Mouse (Mus musculus): ENCODE results near the gene Abcc6. TPM values are rescaled to one million over a fixed set of nuclear protein-coding genes. Genes with fewer than 3 reads are reported as not detected.

Gene Abcc6
- polyA plus RNA-seq, 1 experiment from 2014 or later = 6.1 TPM

- Histone ChIP-seq H3K4me3 (ENCODE audit: low read length) (no peak overlapping the region), H3K27me3 (replicated peaks; ENCODE audit: control insufficient read depth, insufficient read depth, low read length) (no peaks in the 10 kb centered on the region), H3K27ac (ENCODE audit: low read length) (no peak overlapping the region), H3K9ac (ENCODE audit: low read depth, low read length) (no peak overlapping the region), H3K9me3 (ENCODE audit: control insufficient read depth, low read length) (no peaks in the 10 kb centered on the region), H3K36me3 (ENCODE audit: control insufficient read depth, insufficient read depth, low read length) (no peaks in the 10 kb centered on the region), H3K4me2 (ENCODE audit: low read depth, low read length) (no peak overlapping the region), H3K4me1 (ENCODE audit: control insufficient read depth, insufficient read depth, low read length) (peaks cover 13% of the 10 kb centered on the region)
- peak; percentile 61; the same call in 1 of the 2 replicates for ATAC-seq
- 14% methylated on average over 5 of the region's 5 CpGs for WGBS
These were observed 20.5 kb downstream of the Abcc6 start for GRCm38 (mm10) chr7:46009578-46009977.

- Histone ChIP-seq H3K36me3 (ENCODE audit: control insufficient read depth, insufficient read depth, low read length) (no peaks in the 10 kb centered on the region), H3K9ac (ENCODE audit: low read depth, low read length) (no peak overlapping the region), H3K4me3 (ENCODE audit: low read length) (no peak overlapping the region), H3K27ac (ENCODE audit: low read length) (no peak overlapping the region), H3K4me2 (ENCODE audit: low read depth, low read length) (no peak overlapping the region), H3K4me1 (ENCODE audit: control insufficient read depth, insufficient read depth, low read length) (no peaks in the 10 kb centered on the region), H3K9me3 (ENCODE audit: control insufficient read depth, low read length) (no peaks in the 10 kb centered on the region), H3K27me3 (replicated peaks; ENCODE audit: control insufficient read depth, insufficient read depth, low read length) (no peaks in the 10 kb centered on the region)
- 0 out of 2 replicates have a peak, but pooled peaks have one; percentile 26 for ATAC-seq
- WGBS = 58% methylated on average over 4 of the region's 4 CpGs
These were observed 27.4 kb downstream of the Abcc6 start for GRCm38 (mm10) chr7:46002748-46003147.

GRCm38 (mm10) chr7:46000577-46000976 lies 29.5 kb downstream of the Abcc6 start:
- H3K27me3 ChIP-seq (replicated peaks; ENCODE audit: control insufficient read depth, insufficient read depth, low read length) = no peaks in the 10 kb centered on the region
- 91% methylated on average over 4 of the region's 4 CpGs for WGBS
- no peak for ATAC-seq

GRCm38 (mm10) chr7:45992470-45992869 lies 37.6 kb downstream of the Abcc6 start:
- Histone ChIP-seq H3K9me3 (ENCODE audit: control insufficient read depth, low read length) (no peaks in the 10 kb centered on the region), H3K9ac (ENCODE audit: low read depth, low read length) (no peak overlapping the region), H3K4me1 (ENCODE audit: control insufficient read depth, insufficient read depth, low read length) (no peaks in the 10 kb centered on the region), H3K27ac (ENCODE audit: low read length) (no peak overlapping the region), H3K4me3 (ENCODE audit: low read length) (no peak overlapping the region), H3K36me3 (ENCODE audit: control insufficient read depth, insufficient read depth, low read length) (no peaks in the 10 kb centered on the region), H3K27me3 (replicated peaks; ENCODE audit: control insufficient read depth, insufficient read depth, low read length) (no peaks in the 10 kb centered on the region), H3K4me2 (ENCODE audit: low read depth, low read length) (no peak overlapping the region)
- no peak for ATAC-seq
- 79% methylated on average over 8 of the region's 8 CpGs for WGBS

More at GRCm38 (mm10) chr7:46000577-46000976, 29.5 kb downstream of the Abcc6 start:
- Histone ChIP-seq H3K36me3 (ENCODE audit: control insufficient read depth, insufficient read depth, low read length) (no peaks in the 10 kb centered on the region), H3K27ac (ENCODE audit: low read length) (no peak overlapping the region), H3K9me3 (ENCODE audit: control insufficient read depth, low read length) (no peaks in the 10 kb centered on the region), H3K9ac (ENCODE audit: low read depth, low read length) (no peak overlapping the region), H3K4me2 (ENCODE audit: low read depth, low read length) (no peak overlapping the region), H3K4me3 (ENCODE audit: low read length) (no peak overlapping the region), H3K4me1 (ENCODE audit: control insufficient read depth, insufficient read depth, low read length) (no peaks in the 10 kb centered on the region)

- ATAC-seq = peak; percentile 64
- Histone ChIP-seq H3K4me3 (ENCODE audit: low read length) (no peak overlapping the region), H3K27me3 (replicated peaks; ENCODE audit: control insufficient read depth, insufficient read depth, low read length) (no peaks in the 10 kb centered on the region), H3K4me1 (ENCODE audit: control insufficient read depth, insufficient read depth, low read length) (no peaks in the 10 kb centered on the region), H3K36me3 (ENCODE audit: control insufficient read depth, insufficient read depth, low read length) (no peaks in the 10 kb centered on the region), H3K9me3 (ENCODE audit: control insufficient read depth, low read length) (no peaks in the 10 kb centered on the region), H3K9ac (ENCODE audit: low read depth, low read length) (no peak overlapping the region), H3K27ac (ENCODE audit: low read length) (no peak overlapping the region), H3K4me2 (ENCODE audit: low read depth, low read length) (no peak overlapping the region)
- WGBS = 87% methylated on average over 1 of the region's 1 CpGs
These were observed 41.8 kb downstream of the Abcc6 start for GRCm38 (mm10) chr7:45988344-45988743.

- 79% methylated on average over 5 of the region's 6 CpGs for WGBS
- no peak overlapping the region for H3K4me2 ChIP-seq (ENCODE audit: low read depth, low read length)
- H3K4me3 ChIP-seq (ENCODE audit: low read length) = no peak overlapping the region
- no peaks in the 10 kb centered on the region for H3K36me3 ChIP-seq (ENCODE audit: control insufficient read depth, insufficient read depth, low read length)
- H3K9me3 ChIP-seq (ENCODE audit: control insufficient read depth, low read length) = no peaks in the 10 kb centered on the region
- H3K27ac ChIP-seq (ENCODE audit: low read length) = no peak overlapping the region
- H3K4me1 ChIP-seq (ENCODE audit: control insufficient read depth, insufficient read depth, low read length) = no peaks in the 10 kb centered on the region
- no peak overlapping the region for H3K9ac ChIP-seq (ENCODE audit: low read depth, low read length)
- H3K27me3 ChIP-seq (replicated peaks; ENCODE audit: control insufficient read depth, insufficient read depth, low read length) = no peaks in the 10 kb centered on the region
- ATAC-seq = no peak
These were observed 43.2 kb downstream of the Abcc6 start for GRCm38 (mm10) chr7:45986893-45987292.

GRCm38 (mm10) chr7:45981612-45982011 lies 48.5 kb downstream of the Abcc6 start:
- Histone ChIP-seq H3K27me3 (replicated peaks; ENCODE audit: control insufficient read depth, insufficient read depth, low read length) (no peaks in the 10 kb centered on the region), H3K4me2 (ENCODE audit: low read depth, low read length) (no peak overlapping the region), H3K9ac (ENCODE audit: low read depth, low read length) (no peak overlapping the region), H3K36me3 (ENCODE audit: control insufficient read depth, insufficient read depth, low read length) (no peaks in the 10 kb centered on the region), H3K9me3 (ENCODE audit: control insufficient read depth, low read length) (no peaks in the 10 kb centered on the region), H3K4me1 (ENCODE audit: control insufficient read depth, insufficient read depth, low read length) (no peaks in the 10 kb centered on the region), H3K27ac (ENCODE audit: low read length) (no peak overlapping the region), H3K4me3 (ENCODE audit: low read length) (no peak overlapping the region)
- ATAC-seq = no peak
- WGBS = 75% methylated on average over 5 of the region's 5 CpGs

GRCm38 (mm10) chr7:45974512-45974911 lies 55.6 kb downstream of the Abcc6 start:
- no peaks in the 10 kb centered on the region for H3K9me3 ChIP-seq (ENCODE audit: control insufficient read depth, low read length)
- 64% methylated on average over 6 of the region's 6 CpGs for WGBS
- ATAC-seq = 0 out of 2 replicates have a peak, but pooled peaks have one; percentile 33

GRCm38 (mm10) chr7:45974103-45974502 lies 56.0 kb downstream of the Abcc6 start:
- Histone ChIP-seq H3K9me3 (ENCODE audit: control insufficient read depth, low read length) (no peaks in the 10 kb centered on the region), H3K4me3 (ENCODE audit: low read length) (no peak overlapping the region), H3K4me2 (ENCODE audit: low read depth, low read length) (no peak overlapping the region), H3K9ac (ENCODE audit: low read depth, low read length) (no peak overlapping the region), H3K4me1 (ENCODE audit: control insufficient read depth, insufficient read depth, low read length) (no peaks in the 10 kb centered on the region), H3K36me3 (ENCODE audit: control insufficient read depth, insufficient read depth, low read length) (no peaks in the 10 kb centered on the region), H3K27me3 (replicated peaks; ENCODE audit: control insufficient read depth, insufficient read depth, low read length) (no peaks in the 10 kb centered on the region), H3K27ac (ENCODE audit: low read length) (no peak overlapping the region)
- ATAC-seq = peak; percentile 38; the same call in 1 of the 2 replicates
- WGBS = 42% methylated on average over 6 of the region's 6 CpGs

More at GRCm38 (mm10) chr7:45974512-45974911, 55.6 kb downstream of the Abcc6 start:
- H3K9ac ChIP-seq (ENCODE audit: low read depth, low read length) = no peak overlapping the region
- H3K27ac ChIP-seq (ENCODE audit: low read length) = no peak overlapping the region
- no peaks in the 10 kb centered on the region for H3K36me3 ChIP-seq (ENCODE audit: control insufficient read depth, insufficient read depth, low read length)
- H3K4me1 ChIP-seq (ENCODE audit: control insufficient read depth, insufficient read depth, low read length) = no peaks in the 10 kb centered on the region
- H3K4me3 ChIP-seq (ENCODE audit: low read length) = no peak overlapping the region
- H3K27me3 ChIP-seq (replicated peaks; ENCODE audit: control insufficient read depth, insufficient read depth, low read length) = no peaks in the 10 kb centered on the region
- H3K4me2 ChIP-seq (ENCODE audit: low read depth, low read length) = no peak overlapping the region

GRCm38 (mm10) chr7:45973271-45973687 lies 56.8 kb downstream of the Abcc6 start:
- Histone ChIP-seq H3K4me3 (ENCODE audit: low read length) (no peak overlapping the region), H3K36me3 (ENCODE audit: control insufficient read depth, insufficient read depth, low read length) (no peaks in the 10 kb centered on the region), H3K9ac (ENCODE audit: low read depth, low read length) (no peak overlapping the region), H3K9me3 (ENCODE audit: control insufficient read depth, low read length) (no peaks in the 10 kb centered on the region), H3K27ac (ENCODE audit: low read length) (no peak overlapping the region), H3K4me2 (ENCODE audit: low read depth, low read length) (no peak overlapping the region), H3K27me3 (replicated peaks; ENCODE audit: control insufficient read depth, insufficient read depth, low read length) (no peaks in the 10 kb centered on the region), H3K4me1 (ENCODE audit: control insufficient read depth, insufficient read depth, low read length) (no peaks in the 10 kb centered on the region)
- no peak for ATAC-seq
- 81% methylated on average over 6 of the region's 6 CpGs for WGBS

Data from intestine, embryonic 16.5 days (tissue).